Mouse (Mus musculus) adrenal gland, postnatal 36 days (tissue): ENCODE measurements at regions not wholly inside any gene's neighbourhood (a gene's known extent, or its start where the extent isn't known, plus 50 kb on each side); places are given as distances from the start of the nearest gene placed in this dataset.

Source experiments
- DNase-seq, 2 experiments: peaks; one replicate each; pipeline ENCODE4 v3.0.0; 2021; ENCODE audit warnings: mixed read lengths in 1 of 2

DNA sequence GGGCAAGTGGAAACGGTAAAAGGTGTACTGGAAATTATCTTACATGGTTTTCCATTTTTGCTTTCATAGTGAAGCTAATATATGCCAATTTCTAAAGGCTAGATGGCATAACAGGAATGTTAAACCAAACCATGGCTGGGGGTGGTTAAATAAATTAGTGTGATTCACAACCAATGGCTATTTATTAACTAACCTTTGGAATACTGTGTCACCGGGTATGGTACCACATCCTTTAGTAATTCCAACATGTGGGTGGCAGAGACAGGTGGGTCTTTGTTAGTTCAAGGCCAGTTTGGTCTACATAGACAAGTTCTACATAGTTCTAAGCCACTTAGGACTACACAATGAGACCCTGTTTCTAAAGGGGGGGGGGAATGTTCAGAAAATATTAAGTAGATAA, 179.8 kb upstream of the Plxnc1 start:
- DNase-seq, result no peak

GRCm38 (mm10) chr10:95120007-95120406, 175.4 kb upstream of the Plxnc1 start:
- DNase-seq, result no peak

DNA sequence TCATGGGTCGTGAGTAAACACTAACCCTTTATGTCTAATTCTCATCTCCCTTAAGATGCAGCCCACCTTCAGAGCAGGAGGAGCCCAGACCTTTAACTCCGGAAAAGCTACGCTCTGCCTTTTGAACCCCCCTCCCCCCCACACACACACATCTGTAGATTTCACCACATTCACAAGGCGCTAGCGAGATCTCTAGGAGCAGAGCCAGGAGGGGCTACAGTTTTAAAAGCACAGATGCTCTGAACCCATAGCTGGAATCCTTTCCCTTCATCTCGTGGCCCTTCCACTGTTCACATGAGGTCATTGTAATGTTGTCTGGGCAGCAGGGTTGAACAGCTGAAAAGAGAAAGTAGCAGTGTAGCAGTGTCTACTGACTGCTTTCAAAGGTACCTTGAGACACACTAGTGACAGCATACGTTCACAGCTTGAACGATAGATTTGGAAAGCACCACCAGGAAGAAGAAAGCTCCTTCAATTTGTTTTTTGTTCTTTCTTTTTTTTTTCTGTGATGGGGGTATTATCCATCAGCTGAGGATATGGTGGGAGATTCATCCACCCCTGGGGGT, 174.2 kb upstream of the Plxnc1 start:
- DNase-seq, result no peak

DNA sequence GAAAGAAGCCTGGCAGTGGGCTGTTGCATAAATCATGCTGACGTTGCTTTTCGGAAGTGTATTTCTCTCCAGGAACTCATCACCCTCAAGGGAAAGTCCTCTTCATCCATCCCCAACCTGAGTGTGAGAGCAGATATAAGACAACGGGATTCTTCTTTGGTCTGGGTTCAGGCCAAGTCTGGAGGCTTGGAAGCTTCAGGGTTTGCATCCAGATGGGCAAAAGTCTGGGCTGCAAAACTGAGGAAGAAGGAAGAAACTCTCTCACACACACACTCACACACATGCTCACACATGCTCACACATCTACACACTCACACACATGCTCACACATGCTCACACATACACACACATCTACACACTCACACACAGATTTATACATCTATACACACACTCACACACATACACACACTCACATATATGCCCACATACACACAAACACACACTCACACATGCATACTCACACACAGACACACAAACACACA, 173.1 kb upstream of the Plxnc1 start:
- DNase-seq, result no peak

- peak in 1 of 2 experiments; percentile 15 for DNase-seq
Measured at GRCm38 (mm10) chr10:95117041-95117730, 172.6 kb upstream of the Plxnc1 start.

GRCm38 (mm10) chr10:95116579-95117011, 172.0 kb upstream of the Plxnc1 start:
- no peak for DNase-seq

GRCm38 (mm10) chr10:95112837-95113388, 168.3 kb upstream of the Plxnc1 start:
- no peak for DNase-seq

DNA sequence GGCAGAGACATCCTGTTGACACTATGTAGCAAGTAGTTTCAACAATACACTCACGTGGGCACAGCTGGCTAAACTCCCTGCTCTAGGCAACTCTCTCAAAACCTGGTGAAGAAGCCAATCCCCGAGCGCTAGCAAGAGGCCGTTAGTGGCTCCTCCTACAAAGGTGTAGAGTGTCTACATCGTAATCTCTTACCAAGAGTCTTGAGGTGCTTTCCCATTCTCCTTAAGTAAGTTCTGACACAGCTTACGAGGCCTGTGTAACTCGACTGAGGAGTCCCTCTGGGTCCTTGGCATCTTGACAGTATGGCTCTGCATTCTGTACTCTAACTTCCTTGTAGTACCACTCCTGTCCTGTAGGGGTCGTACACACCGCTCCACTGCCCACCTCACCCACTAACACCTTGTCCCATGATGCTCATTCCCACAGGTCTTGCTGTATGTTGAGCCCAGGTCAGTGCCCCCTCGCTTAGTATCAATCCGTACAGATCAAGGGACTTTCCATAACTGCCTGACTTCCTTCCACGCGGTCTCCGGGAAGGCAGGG, 167.7 kb upstream of the Plxnc1 start:
- no peak for DNase-seq

DNA sequence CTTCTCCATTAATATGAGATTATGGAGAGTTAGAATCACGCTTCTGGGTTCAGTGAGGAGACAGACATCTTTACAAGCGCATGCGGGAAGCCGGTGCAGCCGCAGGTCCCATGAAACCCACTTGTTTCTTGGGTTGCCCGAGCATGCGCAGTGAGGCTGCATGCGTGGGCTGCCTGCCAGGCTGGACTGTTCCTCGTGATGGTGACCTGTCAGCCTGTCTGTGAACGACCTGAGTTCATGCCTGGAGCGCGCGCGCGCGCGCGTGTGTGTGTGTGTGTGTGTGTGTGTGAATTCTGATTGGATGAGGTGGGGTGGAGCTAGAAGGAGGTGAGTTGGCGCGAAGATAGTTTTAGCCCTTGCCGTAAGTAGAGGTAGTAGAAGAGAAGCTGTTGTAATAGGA, 166.2 kb upstream of the Plxnc1 start:
- no peak for DNase-seq

- DNase-seq, result no peak
Measured at GRCm38 (mm10) chr10:95109576-95109975, 164.9 kb upstream of the Plxnc1 start.

GRCm38 (mm10) chr10:95107532-95108251, 163.1 kb upstream of the Plxnc1 start:
- DNase-seq, result no peak

DNA sequence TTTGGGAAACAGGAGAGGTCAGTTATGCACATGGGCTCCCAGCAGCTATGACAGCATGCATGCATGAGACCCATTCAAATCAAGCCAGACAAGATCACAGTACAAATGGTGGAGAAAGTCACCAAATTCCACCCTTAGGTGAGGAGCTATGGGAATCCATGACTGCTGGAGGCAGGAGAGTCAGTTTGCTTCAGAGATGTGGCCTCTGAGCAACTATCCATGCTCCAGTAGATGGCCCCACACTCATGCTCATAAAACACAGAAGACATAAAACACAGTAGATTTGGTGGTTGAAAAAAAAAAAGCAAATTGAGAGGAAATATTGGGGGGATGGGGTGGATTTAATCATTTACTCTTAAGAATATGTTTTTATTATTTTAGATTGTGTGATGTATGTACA, 159.2 kb upstream of the Plxnc1 start:
- DNase-seq, result peak in 1 of 2 experiments; percentile 39

- no peak for DNase-seq
Measured at GRCm38 (mm10) chr10:95102981-95103380, 158.3 kb upstream of the Plxnc1 start.

DNA sequence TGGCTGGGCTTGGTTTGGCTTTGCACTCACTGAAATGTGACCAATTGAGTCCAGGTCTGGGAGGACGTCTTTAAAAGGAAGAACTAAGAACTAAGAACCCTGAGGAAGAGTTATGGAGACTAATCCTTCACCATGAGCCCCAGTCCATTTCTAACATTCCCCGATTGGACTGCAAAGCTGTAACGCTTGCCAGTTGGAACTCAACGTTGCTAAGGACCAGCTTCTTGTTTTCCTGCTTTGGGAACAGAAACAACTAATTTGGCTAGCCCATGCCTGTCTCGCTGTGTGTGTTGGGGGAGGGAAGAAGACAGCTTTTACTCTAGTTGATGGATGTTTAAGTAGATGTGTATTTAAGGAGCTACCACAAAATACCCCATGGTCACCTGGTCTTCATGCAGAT, 155.3 kb upstream of the Plxnc1 start:
- no peak for DNase-seq

- DNase-seq, result no peak
Measured at GRCm38 (mm10) chr10:95095847-95096246, 151.2 kb upstream of the Plxnc1 start.

DNA sequence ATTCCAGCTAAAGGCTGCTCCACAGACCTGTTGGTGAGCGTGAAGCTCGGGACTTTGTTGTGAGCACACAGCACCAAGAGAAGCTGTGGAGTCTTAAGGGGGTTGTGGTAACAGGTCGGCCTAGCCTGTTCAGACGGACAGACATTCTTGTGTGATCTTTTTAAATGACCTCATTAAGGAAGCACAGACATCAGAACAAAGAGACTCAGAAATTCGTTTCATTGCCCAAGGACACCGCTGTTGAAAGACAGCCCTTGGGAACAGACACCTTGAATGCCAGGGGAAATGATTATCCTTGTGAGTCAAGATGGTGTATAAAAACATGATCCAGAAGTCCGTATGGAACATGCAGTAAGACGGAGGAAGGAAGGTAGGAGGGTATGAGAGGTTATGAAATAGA, 150.1 kb upstream of the Plxnc1 start:
- DNase-seq, result no peak

GRCm38 (mm10) chr10:95093266-95093665, 148.6 kb upstream of the Plxnc1 start:
- no peak for DNase-seq

DNA sequence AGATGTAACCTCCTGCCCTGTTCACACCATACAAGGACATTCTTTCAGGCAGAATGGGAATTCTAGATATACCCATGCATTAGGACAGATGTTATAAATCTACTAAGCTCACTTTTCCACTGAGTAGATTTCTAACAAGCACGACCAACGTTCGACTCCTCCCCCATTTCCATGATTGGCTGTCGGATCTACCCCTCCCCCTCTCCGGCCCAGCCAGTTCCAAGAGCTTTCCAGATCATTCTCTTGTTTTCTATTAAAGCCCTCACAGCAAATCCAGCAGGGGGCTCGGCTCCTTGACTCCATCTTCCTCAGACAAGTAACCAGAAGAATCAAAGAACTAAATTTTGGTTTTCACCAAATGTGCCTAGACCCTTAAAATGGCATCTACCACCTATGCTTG, 146.5 kb upstream of the Plxnc1 start:
- DNase-seq, result no peak

GRCm38 (mm10) chr10:95090641-95091040, 146.0 kb upstream of the Plxnc1 start:
- DNase-seq, result no peak

DNA sequence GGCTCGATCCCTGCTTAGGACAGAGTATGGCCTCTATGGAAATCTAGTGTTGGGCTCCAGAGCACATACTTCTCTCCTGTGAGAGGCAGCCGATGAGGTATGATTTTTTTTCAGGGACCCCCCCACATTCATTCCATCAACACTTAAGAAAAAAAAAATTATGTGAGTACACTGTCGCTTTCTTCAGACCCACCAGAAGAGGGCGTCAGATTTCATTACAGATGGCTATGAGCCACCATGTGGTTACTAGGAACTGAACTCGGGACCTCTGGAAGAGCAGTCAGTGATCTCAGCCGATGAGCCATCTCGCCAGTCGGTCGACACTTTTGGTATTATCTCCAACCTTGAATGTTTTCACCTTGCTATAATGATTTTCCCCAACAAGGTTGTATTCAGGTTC, 145.4 kb upstream of the Plxnc1 start:
- no peak for DNase-seq

GRCm38 (mm10) chr10:95087864-95088570, 143.4 kb upstream of the Plxnc1 start:
- DNase-seq, result peak; percentile 52 to 70

DNA sequence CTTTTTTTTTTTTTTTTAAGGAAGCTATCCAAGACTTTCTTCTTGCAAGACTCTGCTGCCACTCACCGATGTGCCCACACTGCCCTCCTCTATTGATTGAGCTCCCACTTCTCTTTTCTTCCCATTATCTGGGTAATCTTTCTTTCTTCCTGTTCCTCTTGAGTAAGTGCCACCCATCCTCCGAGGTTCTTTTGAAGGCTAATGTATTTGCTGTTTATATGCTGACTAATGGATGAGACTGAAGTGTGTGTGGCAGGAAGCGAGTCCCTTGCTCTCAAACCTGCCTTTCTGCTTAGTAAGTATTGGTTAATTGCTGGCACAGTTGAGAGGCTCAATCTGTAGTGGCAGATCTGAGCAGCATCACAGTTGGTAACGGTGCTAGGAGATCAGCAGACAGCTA, 142.1 kb upstream of the Plxnc1 start:
- no peak for DNase-seq
